8 mouse cellular contexts compared by ENCODE assay signal in the genomic region with DNA sequence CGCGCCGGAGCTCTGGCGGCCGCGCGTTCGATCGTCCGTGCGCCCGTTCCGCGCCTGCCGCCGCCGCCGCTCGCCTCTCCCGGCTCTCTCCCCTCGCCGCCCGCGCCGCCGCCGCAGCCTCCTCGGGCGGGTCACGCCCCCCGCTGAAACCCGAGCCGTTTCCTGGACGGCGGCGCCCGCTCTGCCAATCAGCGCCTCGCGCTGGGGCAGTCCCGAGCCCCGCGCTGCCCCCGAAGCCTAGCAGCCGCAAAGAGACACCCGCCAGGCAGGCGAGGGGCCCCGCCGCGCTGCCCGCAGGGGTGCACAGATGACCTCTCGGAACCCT.
A peak's percentile ranks its signal among the peaks of the same experiment; 100 is the strongest.
DNase-seq lines count a peak whose midpoint lies in the region; ATAC-seq and TF ChIP-seq lines count a peak whose summit lies in the region.

No protein-coding gene starts in this region.

- peak overlapping the region; percentile 88 for H3K9ac ChIP-seq in hindbrain, embryonic 11.5 days (ENCODE audit: low read depth, low read length)

- no peak for TF ChIP-seq CTCF in small intestine, adult 2 months (IDR thresholded peaks at IDR 0.05; ENCODE audit: extremely low read depth, insufficient read length, insufficient replicate concordance, low read depth, low read length)

- WGBS in hindbrain, embryonic 11.5 days = under 1% methylated on average over 52 of the region's 52 CpGs
- under 1% methylated on average over 52 of the region's 52 CpGs for WGBS in limb, embryonic 10.5 days
- WGBS in midbrain, embryonic 10.5 days = under 1% methylated on average over 52 of the region's 52 CpGs
- WGBS in small intestine, adult 2 months = under 1% methylated on average over 32 of the region's 52 CpGs

- TF ChIP-seq POLR2A in small intestine, adult 2 months (IDR thresholded peaks at IDR 0.05; ENCODE audit: low read depth, low read length) = no peak

- H3K4me1 ChIP-seq in hindbrain, embryonic 11.5 days (replicated peaks; ENCODE audit: control insufficient read depth, insufficient read depth, low read length) = peaks cover 10% of the 10 kb centered on the region
- peaks cover 63% of the 10 kb centered on the region for H3K4me1 ChIP-seq in limb, embryonic 10.5 days
- H3K4me1 ChIP-seq in midbrain, embryonic 10.5 days = peaks cover 86% of the 10 kb centered on the region
- peaks cover 6% of the 10 kb centered on the region for H3K4me1 ChIP-seq in small intestine, adult 2 months (ENCODE audit: control insufficient read depth, insufficient read depth, insufficient read length, low read length)

- ATAC-seq in hindbrain, embryonic 11.5 days (ENCODE audit: low FRiP score) = peak; percentile 70

- H3K27ac ChIP-seq in hindbrain, embryonic 11.5 days (ENCODE audit: low read depth, low read length) = peak overlapping the region; percentile 81
- H3K27ac ChIP-seq in limb, embryonic 10.5 days = peak overlapping the region; percentile 94
- H3K27ac ChIP-seq in midbrain, embryonic 10.5 days (replicated peaks) = peak overlapping the region; percentile 94
- H3K27ac ChIP-seq in small intestine, adult 2 months (ENCODE audit: insufficient read depth, low read depth, low read length) = peak overlapping the region; percentile 76; the same call in 1 of the 2 replicates

- peak overlapping the region; percentile 82 for H3K4me3 ChIP-seq in hindbrain, embryonic 11.5 days (ENCODE audit: low read depth, low read length)
- H3K4me3 ChIP-seq in limb, embryonic 10.5 days = peak overlapping the region; percentile 82
- H3K4me3 ChIP-seq in midbrain, embryonic 10.5 days = peak overlapping the region; percentile 93
- H3K4me3 ChIP-seq in small intestine, adult 2 months (ENCODE audit: low read depth, low read length) = peak overlapping the region; percentile 89

- no peaks in the 10 kb centered on the region for H3K36me3 ChIP-seq in hindbrain, embryonic 11.5 days (ENCODE audit: control insufficient read depth, insufficient read depth, low read length)
- peaks cover 5% of the 10 kb centered on the region; the same call in 1 of the 2 replicates for H3K36me3 ChIP-seq in limb, embryonic 10.5 days
- peaks cover 12% of the 10 kb centered on the region for H3K36me3 ChIP-seq in midbrain, embryonic 10.5 days
- H3K36me3 ChIP-seq in small intestine, adult 2 months (ENCODE audit: control insufficient read depth, insufficient read depth, low read length) = peaks cover 2% of the 10 kb centered on the region; the same call in 1 of the 2 replicates

- DNase-seq in WW6 (ENCODE audit: low read depth, low spot score) = peak; percentile 52
- DNase-seq in cerebellum, postnatal 10 days = peak; percentile 67 to 80
- peak; percentile 52 for DNase-seq in gastrocnemius, adult 18-20 months (ENCODE audit: low spot score)
- DNase-seq in hindbrain, embryonic 11.5 days (ENCODE audit: low spot score) = peak; percentile 92
- peak; percentile 95 for DNase-seq in limb, embryonic 10.5 days (ENCODE audit: low spot score)
- DNase-seq in midbrain, embryonic 10.5 days (ENCODE audit: low spot score) = peak; percentile 90
- no peak for DNase-seq in layer of hippocampus, postnatal 25 days (ENCODE audit: extremely low spot score in 1 of 2, low spot score in 1 of 2)

- no peaks in the 10 kb centered on the region for H3K9me3 ChIP-seq in hindbrain, embryonic 11.5 days (ENCODE audit: control insufficient read depth, low read length)
- no peaks in the 10 kb centered on the region for H3K9me3 ChIP-seq in limb, embryonic 10.5 days (replicated peaks)
- H3K9me3 ChIP-seq in midbrain, embryonic 10.5 days (replicated peaks) = no peaks in the 10 kb centered on the region

- no peaks in the 10 kb centered on the region for H3K27me3 ChIP-seq in hindbrain, embryonic 11.5 days (ENCODE audit: control insufficient read depth, insufficient read depth, low read length)
- H3K27me3 ChIP-seq in limb, embryonic 10.5 days (ENCODE audit: low read depth, poor library complexity, severe bottlenecking) = peaks cover 68% of the 10 kb centered on the region
- peaks cover 42% of the 10 kb centered on the region for H3K27me3 ChIP-seq in midbrain, embryonic 10.5 days (ENCODE audit: low read depth, poor library complexity, severe bottlenecking)
- H3K27me3 ChIP-seq in small intestine, adult 2 months (ENCODE audit: control insufficient read depth, insufficient read depth, low read length) = peaks cover 7% of the 10 kb centered on the region

- H3K4me2 ChIP-seq in hindbrain, embryonic 11.5 days (replicated peaks; ENCODE audit: low read depth, low read length) = peak overlapping the region; percentile 61

Comparison
In these comparisons a context has a peak if more than half of its experiments do, and no peak if none do; other contexts are left out.
1. DNase-seq: peak in WW6 (single experiment), cerebellum, postnatal 10 days (2 of 2), gastrocnemius, adult 18-20 months (single experiment), hindbrain, embryonic 11.5 days (single experiment), limb, embryonic 10.5 days (single experiment) and midbrain, embryonic 10.5 days (single experiment); none in layer of hippocampus, postnatal 25 days (0 of 2).
2. Peak in every context shown above with its lines, with median percentiles within 50 percentile points of each other: H3K27ac ChIP-seq and H3K4me3 ChIP-seq.